Mouse (Mus musculus) heart, postnatal 10 days (tissue): ENCODE measurements around the gene Nphp1. TPM values are rescaled to one million over a fixed set of nuclear protein-coding genes. Genes with fewer than 3 reads are reported as not detected.

ENCODE experiments used
- DNase-seq, 2 experiments: peaks; one replicate each; pipeline ENCODE4 v3.0.0; 2021
- intact Hi-C: fragments of 180-260 bp; cut with DNase I; formaldehyde crosslinking; loops from one replicate; pipeline ENCODE4 v1.15.1; 2025
- total RNA-seq, 2 experiments: library from RNA; stranded (reverse); gene quantifications; 2 replicates each; pipeline ENCODE4 v1.2.3; 2021

The Nphp1 gene
- total RNA-seq, result 10 to 100 TPM; 10.9 to 12.3 TPM

GRCm38 (mm10) chr2:127788440-127789116 lies at the start of gene Nphp1:
Nphp1 (minus strand) TSS chr2:127788897.
- DNase-seq, result peak; percentile 90 to 91
- intact Hi-C loops, result no loop called here

GRCm38 (mm10) chr2:127832833-127833190 lies 44.1 kb upstream of the Nphp1 start:
- DNase-seq, result no peak
- intact Hi-C loops, result no loop called here

DNA sequence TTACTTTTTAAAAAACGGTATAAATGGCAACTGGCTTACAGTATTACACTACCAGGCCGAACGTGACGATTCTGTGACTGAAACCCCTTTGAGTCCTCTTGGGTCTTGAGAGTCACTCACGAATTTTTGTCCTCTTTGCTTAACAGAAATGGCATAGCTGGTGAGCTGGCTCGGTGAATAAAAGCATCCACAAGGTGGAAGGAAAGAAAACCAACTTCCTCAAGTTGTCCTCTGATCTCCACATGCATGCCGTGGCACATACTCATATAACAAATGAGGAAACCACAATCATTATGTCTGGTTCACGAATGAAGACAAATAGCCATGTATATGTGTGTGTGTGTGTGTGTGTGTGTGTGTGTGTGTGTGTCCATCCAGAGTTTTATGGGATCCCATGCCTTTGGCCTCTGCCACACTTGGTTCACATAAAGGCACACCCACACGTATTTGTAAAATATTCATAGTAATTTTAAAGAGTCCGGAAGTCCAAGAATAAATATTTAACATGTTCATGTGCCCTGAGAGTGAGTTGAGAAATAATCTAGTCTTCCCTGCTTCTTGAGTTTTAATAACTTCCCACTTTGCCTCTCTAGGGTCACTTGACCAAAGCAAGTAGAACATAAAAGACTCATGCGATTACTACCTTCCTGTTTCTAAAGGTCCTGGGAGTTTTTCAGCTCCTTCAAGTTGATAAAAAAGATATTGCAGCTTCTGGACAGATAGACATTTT lies 43.6 kb upstream of the Nphp1 start:
- DNase-seq, result no peak
- intact Hi-C loops, result no loop called here

DNA sequence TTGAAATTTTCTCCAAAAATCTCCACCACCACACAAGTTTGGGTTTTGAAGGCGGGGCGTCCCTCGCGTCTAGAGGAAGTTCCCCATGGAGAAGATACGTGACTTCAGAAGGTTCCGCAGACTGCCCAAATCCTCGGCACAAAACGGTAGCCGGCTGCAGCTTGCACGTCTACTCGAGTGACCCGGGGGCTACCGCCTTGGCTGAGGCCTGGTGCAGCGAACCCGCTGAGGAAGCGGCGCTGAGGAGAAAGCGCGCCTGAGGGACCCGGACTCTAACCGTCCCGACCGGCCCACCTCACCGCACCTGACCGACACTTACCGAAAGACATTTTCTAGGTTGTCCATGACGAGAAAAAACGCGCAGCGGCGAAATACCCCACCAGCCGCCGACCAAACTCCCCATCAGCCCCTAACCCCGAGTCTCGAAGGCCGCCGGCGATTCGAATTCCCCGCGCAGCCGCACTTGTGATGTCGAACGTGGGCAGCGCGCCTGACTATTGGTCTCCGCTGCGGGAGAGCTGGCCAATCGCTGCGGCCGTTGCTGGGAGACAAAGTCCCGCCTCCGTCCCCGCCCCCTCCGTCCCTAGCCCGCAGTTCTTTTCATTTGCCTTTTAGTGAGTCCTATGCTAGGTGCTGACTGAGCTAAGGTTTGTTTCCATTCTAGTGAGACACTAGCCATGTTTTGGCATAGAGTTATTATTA lies 42.9 kb upstream of the Nphp1 start, which contains the start of gene Bub1:
Bub1 (minus strand) TSS at position 465 of the 702 bp plus-strand sequence.
- DNase-seq, result peak; percentile 95
- intact Hi-C loops, result no loop called here

- peak; percentile 92 for DNase-seq
- intact Hi-C loops, result loop anchor here (5.0 kb wide), 1 partner anchor 205 kb away; the partner anchor contains the start of genes Mrps5 and Zfp661
Measured at GRCm38 (mm10) chr2:127791919-127792603, 3.4 kb upstream of the Nphp1 start, which contains the start of gene Mtln. Mtln (minus strand) TSS chr2:127792488.

DNA sequence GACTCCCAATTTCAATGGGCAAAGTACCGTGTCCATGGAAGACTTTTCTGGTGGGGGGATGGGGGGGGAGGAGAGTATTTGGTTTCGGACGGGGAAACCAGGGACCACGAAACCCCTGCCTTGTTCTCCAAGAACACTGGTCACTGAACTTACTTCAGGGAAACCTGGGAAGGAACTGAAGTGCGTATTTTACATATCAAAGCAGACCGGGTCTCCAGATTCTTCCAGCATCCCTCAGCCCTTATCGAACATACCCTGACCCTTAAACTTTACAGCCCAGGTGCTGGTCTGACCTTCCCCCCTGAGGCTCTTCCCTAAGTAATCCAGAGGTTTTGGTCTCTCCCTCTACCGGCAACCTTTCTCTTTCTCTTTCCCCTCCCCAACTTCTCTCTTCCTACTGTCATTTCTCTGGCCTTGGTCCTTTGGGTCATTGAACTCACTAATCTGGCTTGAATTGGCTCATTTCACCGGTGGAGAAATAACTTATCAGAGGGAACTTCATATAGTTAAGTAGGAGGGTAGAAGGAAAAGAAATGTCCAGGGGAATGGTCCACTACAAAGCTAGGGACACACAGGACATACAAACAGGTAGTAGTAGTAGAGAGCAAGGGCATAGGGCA lies 1.1 kb upstream of the Nphp1 start:
- intact Hi-C loops, result loop anchor here (5.0 kb wide), 1 partner anchor 202 kb away; the partner anchor contains the start of genes Mrps5 and Zfp661
- DNase-seq, result no peak

GRCm38 (mm10) chr2:127789138-127789537 lies 441 bp upstream of the Nphp1 start:
- intact Hi-C loops, result no loop called here

GRCm38 (mm10) chr2:127787226-127787625 lies 1.5 kb downstream of the Nphp1 start:
- intact Hi-C loops, result no loop called here
- DNase-seq, result no peak

More at GRCm38 (mm10) chr2:127789138-127789537, 441 bp upstream of the Nphp1 start:
- no peak for DNase-seq

DNA sequence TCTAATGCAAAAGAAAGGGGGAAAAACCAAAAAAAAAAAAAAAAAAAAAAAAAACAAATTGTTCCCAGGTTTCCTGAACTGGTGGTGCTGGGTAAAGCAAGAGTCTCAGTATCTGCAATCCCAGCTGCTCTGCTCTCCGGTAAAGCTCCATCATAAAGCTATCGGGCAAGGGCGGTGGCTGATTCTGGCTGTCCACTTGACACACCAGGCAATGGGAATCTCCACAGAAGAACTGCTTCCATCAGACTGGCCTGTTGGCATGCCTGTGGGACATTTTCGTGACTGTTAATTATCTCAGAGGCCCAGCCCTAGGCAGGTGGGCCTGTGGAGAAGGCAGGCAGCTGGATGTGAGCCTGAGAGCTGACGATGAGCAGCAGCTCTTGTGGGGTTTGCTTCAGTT lies 10.2 kb downstream of the Nphp1 start:
- intact Hi-C loops, result no loop called here
- DNase-seq, result no peak

GRCm38 (mm10) chr2:127775013-127775412 lies 13.7 kb downstream of the Nphp1 start:
- no peak for DNase-seq
- intact Hi-C loops, result no loop called here

DNA sequence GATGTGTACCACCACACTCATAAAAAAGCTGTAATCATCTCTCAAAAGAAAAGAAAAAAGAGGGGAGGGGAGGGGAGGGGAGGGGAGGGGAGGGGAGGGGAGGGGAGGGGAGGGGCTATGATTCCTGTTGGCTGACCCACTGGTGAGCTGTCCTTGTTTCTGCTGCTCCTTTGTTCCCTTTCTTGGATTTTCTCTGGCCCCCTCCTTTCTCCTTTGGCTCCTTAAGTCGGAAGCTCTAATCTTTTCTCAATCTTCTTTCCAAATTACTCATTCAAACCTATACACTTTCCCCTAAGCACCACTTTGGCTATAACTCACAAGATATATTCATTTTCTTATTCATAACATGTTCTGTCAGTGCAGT lies 14.1 kb downstream of the Nphp1 start:
- intact Hi-C loops, result no loop called here
- DNase-seq, result no peak

DNA sequence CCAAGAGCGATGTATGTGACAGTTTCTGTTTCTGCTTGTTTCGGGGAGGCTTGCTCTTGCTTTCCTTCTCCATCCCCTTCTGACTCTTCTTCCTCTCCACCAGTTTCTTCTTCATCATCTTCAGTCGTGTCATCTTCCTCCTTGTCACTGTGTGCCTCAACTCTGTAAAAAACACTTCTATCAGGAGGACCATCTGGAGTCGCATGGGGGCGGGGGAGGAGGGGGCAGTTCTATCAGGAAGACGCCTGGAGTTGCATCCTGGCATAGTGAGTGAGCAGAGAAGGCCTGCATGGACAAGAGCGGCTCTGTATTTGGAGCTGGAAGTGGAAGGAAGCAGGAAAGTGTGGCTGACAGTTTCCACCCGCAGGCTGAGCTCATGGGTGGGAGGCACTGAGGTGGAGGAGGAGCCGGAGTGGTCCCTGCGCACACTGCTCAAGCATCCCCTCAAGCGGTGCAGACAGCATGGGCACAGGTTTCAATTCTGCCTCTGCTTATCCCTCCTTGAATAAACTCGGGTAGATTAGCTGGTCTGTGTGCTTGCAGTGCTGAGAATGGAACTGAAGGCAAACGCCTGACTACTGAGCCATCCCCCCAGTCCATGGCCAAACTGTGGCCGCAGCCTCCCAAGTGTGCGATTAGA lies 14.6 kb downstream of the Nphp1 start:
- intact Hi-C loops, result no loop called here
- DNase-seq, result no peak

GRCm38 (mm10) chr2:127761587-127761986 lies 27.1 kb downstream of the Nphp1 start:
- DNase-seq, result no peak
- intact Hi-C loops, result no loop called here

DNA sequence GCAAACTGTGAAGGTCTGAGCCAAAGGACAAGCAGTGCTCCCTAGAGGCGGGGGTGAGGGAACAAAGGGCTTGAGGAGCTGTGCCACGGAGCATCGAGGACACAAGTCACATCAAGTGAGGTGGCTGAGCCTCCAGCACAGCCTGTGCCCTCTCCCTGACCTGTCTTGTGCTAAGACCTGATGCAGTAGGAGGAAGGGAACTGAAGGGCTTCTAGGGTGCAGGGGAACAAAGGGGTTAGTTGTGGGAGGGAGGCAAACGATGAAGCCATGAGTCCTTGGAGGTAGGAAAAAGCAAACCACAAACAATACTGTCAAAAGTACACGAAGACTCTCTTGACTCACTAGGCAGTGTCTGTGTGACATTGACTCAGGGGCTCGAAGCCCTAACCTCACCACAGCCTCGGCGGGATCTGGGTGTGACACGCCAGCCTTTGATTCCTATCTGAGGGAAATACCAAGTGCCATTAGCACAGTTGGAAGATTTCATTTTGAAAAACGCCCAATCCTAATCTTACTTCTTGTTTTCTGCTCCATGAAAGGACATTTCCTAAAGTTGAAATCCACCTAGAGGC lies 28.2 kb downstream of the Nphp1 start:
- intact Hi-C loops, result no loop called here
- no peak for DNase-seq

- DNase-seq, result no peak
- intact Hi-C loops, result no loop called here
Measured at GRCm38 (mm10) chr2:127760014-127760413, 28.7 kb downstream of the Nphp1 start.

DNA sequence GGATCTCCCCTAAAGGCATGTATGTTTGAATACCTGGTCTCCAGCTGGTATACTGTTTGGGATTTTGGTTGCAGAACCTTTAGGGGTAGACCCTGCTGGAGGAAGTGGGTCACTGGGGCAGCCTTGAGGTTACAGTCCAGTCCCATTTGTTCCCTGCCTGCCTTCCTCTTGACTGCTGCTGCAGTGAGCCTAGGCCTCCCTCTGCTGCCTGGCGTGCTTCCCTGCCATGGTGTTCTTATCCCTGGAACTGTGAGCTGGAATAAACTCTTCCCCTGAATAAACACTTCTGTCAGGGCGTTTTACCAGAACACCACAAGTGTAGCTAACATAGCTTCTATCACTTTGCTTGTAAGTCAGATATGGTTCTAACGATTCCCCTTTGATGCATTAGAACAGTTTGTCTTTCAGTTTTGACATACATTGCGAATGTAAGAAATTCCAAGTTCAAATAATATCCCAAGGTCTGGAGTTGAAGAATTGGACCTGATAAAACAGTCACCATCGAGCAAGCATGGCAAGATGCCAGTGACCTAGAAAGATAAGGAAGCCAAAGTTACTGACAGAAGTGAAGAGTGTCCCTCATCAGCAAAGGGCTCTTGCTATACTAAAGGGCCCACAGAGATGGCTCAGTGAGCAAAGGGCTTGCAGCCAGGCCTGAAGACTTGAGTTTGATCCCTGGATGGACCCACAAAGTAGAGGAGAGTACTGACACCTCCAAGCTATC lies 29.4 kb downstream of the Nphp1 start:
- intact Hi-C loops, result loop anchor here (5.0 kb wide), 1 partner anchor 152 kb away; no protein-coding TSS in a partner anchor

DNA sequence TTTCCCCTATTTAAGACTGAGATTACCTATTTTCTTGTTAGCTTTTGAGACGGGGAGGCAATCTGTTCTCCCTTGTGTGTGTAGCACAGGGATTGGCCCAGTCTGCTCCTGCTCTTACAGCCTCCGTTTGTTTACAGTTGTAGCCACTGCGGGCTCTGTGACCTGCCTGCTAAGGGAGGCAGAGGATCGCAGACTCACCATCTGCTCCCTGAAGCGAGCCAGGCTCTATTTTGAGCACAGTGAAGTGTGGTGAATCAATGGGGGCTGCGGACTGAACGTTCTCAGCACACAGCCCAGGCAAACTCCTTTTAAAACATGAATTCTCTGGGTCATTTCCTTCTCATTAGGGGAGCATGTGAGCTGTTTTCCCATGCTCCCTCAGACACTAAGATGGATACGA lies 31.5 kb downstream of the Nphp1 start:
- DNase-seq, result peak; percentile 33 to 36
- intact Hi-C loops, result loop anchor here (5.0 kb wide), 1 partner anchor 150 kb away; no protein-coding TSS in a partner anchor

More for the DNA sequence above, 29.4 kb downstream of the Nphp1 start:
- peak; percentile 35 to 36 for DNase-seq

DNA sequence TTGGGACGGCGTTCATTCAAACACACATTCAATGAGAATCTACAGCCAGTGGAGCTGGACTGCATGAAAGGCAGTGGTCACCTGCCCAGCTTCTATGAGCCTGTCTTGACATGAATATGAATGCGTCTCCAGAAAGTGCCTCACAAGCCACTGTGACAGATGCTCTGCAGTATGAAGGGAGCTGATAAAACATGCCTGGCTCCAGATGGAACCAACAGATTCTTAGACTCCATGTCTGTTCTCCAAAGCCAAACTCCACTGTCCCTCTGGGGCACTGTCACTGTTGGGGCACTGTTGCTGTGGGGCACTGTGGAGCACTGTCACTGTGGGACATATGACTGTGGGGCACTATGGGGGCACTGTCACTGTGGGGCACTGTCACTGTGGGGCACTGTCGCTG lies 34.6 kb downstream of the Nphp1 start:
- DNase-seq, result no peak
- intact Hi-C loops, result no loop called here
